Mouse (Mus musculus): ENCODE measurements around the gene Sfrp5. TPM values are rescaled to one million over a fixed set of nuclear protein-coding genes. Genes with fewer than 3 reads are reported as not detected.

Sfrp5 gene
- total and polyA plus RNA-seq, 2 experiments from 2014 or later, result 2.8 to 3.8 TPM

DNA sequence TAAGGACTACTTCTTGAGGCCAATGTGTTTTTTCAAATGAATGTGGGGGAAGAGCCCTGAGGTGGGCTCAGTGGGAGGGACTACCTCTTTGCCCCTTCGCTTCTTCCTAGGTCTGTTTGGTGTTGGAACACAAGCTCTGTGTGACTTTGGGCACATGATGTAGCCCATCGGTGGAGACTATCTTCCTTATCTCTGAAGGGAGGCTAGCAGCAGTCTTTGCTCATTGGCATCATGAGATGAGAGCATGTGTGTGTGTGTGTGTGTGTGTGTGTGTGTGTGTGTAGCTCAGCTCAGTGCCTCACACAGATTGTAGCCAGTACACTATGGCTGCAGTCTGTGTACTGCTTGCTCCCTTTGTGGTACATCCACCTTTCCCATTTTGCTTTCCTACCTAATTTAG is 24.6 kb downstream of the Sfrp5 start:
- no peak overlapping the region for H3K4me3 ChIP-seq (ENCODE audit: low read depth, low read length)
- H3K36me3 ChIP-seq (ENCODE audit: insufficient read depth, low read length), result peaks cover 31% of the 10 kb centered on the region
- no peak overlapping the region for H3K4me2 ChIP-seq (ENCODE audit: low read depth, low read length, poor library complexity, severe bottlenecking)
- H3K9me3 ChIP-seq (ENCODE audit: low read length), result no peaks in the 10 kb centered on the region
- DNase-seq (ENCODE audit: low spot score), result no peak
- H3K9ac ChIP-seq (replicated peaks; ENCODE audit: low read length, poor library complexity, severe bottlenecking), result no peak overlapping the region
- no peak for TF ChIP-seq CTCF (IDR thresholded peaks at IDR 0.05)
- ATAC-seq (ENCODE audit: low FRiP score), result no peak
- no peaks in the 10 kb centered on the region for H3K27me3 ChIP-seq (ENCODE audit: insufficient read depth, low read length)
- no peaks in the 10 kb centered on the region; the same call in 1 of the 2 replicates for H3K4me1 ChIP-seq (ENCODE audit: insufficient read depth, low read length)
- no peak overlapping the region for H3K27ac ChIP-seq (ENCODE audit: low read depth, low read length)
- WGBS, result 90% methylated on average over 2 of the region's 2 CpGs

GRCm38 (mm10) chr19:42176841-42177240 is 25.2 kb downstream of the Sfrp5 start:
- peaks cover 31% of the 10 kb centered on the region for H3K36me3 ChIP-seq (ENCODE audit: insufficient read depth, low read length)
- no peak for ATAC-seq (ENCODE audit: low FRiP score)
- no peak for TF ChIP-seq CTCF (IDR thresholded peaks at IDR 0.05)

GRCm38 (mm10) chr19:42170025-42170969 is 31.8 kb downstream of the Sfrp5 start:
- Histone ChIP-seq H3K4me2 (ENCODE audit: low read depth, low read length, poor library complexity, severe bottlenecking) (peak overlapping the region; percentile 83), H3K36me3 (ENCODE audit: insufficient read depth, low read length) (no peaks in the 10 kb centered on the region), H3K27ac (ENCODE audit: low read depth, low read length) (peak overlapping the region; percentile 33), H3K4me1 (ENCODE audit: insufficient read depth, low read length) (peaks cover 8% of the 10 kb centered on the region; the same call in 1 of the 2 replicates), H3K9ac (replicated peaks; ENCODE audit: low read length, poor library complexity, severe bottlenecking) (peak overlapping the region; percentile 72), H3K9me3 (ENCODE audit: low read length) (no peaks in the 10 kb centered on the region), H3K4me3 (ENCODE audit: low read depth, low read length) (peak overlapping the region; percentile 69), H3K27me3 (ENCODE audit: insufficient read depth, low read length) (no peaks in the 10 kb centered on the region)
- peak; percentile 12; the same call in 1 of the 2 replicates for TF ChIP-seq CTCF (IDR thresholded peaks at IDR 0.05)
- DNase-seq (ENCODE audit: low spot score) (peak; percentile 96), ATAC-seq (ENCODE audit: low FRiP score) (peak; percentile 92)
- 2% methylated on average over 49 of the region's 56 CpGs for WGBS

More at GRCm38 (mm10) chr19:42176841-42177240, 25.2 kb downstream of the Sfrp5 start:
- Histone ChIP-seq H3K9me3 (ENCODE audit: low read length) (no peaks in the 10 kb centered on the region), H3K4me2 (ENCODE audit: low read depth, low read length, poor library complexity, severe bottlenecking) (no peak overlapping the region), H3K4me3 (ENCODE audit: low read depth, low read length) (no peak overlapping the region), H3K9ac (replicated peaks; ENCODE audit: low read length, poor library complexity, severe bottlenecking) (no peak overlapping the region), H3K4me1 (ENCODE audit: insufficient read depth, low read length) (peaks cover under 1% of the 10 kb centered on the region; the same call in 1 of the 2 replicates), H3K27ac (ENCODE audit: low read depth, low read length) (no peak overlapping the region), H3K27me3 (ENCODE audit: insufficient read depth, low read length) (no peaks in the 10 kb centered on the region)
- 59% methylated on average over 7 of the region's 7 CpGs for WGBS
- no peak for DNase-seq (ENCODE audit: low spot score)

DNA sequence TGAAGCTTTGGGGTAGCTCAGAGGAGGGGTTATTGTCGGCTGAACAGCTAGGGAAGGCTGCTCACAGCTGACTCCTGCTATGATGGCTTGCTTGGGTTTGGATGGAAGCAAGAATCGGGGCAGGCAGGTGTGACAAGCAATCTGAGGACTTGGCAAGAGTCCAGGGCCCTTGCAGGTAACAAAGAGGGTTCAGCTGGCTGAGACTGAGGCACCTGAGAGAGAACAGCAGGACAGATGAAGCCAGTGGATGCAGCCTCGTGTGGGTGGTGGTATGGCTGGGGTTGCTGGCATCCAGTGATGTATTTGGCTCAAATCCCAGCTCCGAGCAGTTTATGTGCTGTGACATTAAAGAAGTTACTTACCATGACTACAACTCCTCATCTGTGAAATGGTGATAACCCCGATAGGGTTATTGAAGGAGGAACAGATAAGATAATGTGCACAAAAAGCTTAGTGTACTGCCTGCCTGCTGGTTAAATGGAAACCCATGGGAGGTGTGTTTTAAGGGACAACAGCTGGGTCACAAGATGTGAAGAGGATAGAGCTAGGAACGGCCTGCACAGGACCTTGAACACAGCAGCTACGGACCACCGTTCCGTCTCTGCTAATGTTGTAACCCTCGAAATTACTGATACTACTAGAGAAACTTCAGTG is 32.6 kb downstream of the Sfrp5 start:
- peak; percentile 15 for DNase-seq (ENCODE audit: low spot score)
- H3K4me3 ChIP-seq (ENCODE audit: low read depth, low read length), result peak overlapping the region; percentile 69; the same call in 1 of the 2 replicates

DNA sequence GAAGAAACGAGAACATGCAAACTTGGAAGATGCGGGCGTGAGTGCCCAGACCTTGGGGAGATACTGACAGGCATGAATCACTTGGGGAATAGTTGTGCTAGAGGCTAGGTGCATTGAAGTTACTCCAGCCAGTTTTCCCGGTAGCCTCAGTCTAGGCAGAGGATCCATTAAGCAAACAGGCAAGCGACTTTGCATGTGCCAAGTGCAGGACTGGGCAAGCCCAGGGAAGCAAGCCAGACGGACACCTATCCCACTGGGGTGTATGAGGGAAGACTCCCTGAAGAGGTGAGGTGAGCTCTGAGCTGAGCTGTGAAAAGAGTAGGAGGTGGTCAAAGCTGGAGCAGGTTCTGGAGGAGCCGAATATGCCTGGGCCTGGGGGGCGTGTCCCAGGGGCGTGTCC is 34.6 kb downstream of the Sfrp5 start:
- no peak overlapping the region for H3K4me3 ChIP-seq (ENCODE audit: low read depth, low read length)
- 61% methylated on average over 9 of the region's 9 CpGs for WGBS
- peaks cover 8% of the 10 kb centered on the region; the same call in 1 of the 2 replicates for H3K4me1 ChIP-seq (ENCODE audit: insufficient read depth, low read length)
- TF ChIP-seq CTCF (IDR thresholded peaks at IDR 0.05), result no peak
- no peak for DNase-seq (ENCODE audit: low spot score)
- no peaks in the 10 kb centered on the region for H3K27me3 ChIP-seq (ENCODE audit: insufficient read depth, low read length)
- no peaks in the 10 kb centered on the region for H3K9me3 ChIP-seq (ENCODE audit: low read length)
- no peak overlapping the region for H3K4me2 ChIP-seq (ENCODE audit: low read depth, low read length, poor library complexity, severe bottlenecking)
- H3K36me3 ChIP-seq (ENCODE audit: insufficient read depth, low read length), result no peaks in the 10 kb centered on the region
- no peak overlapping the region for H3K27ac ChIP-seq (ENCODE audit: low read depth, low read length)
- no peak for ATAC-seq (ENCODE audit: low FRiP score)
- H3K9ac ChIP-seq (replicated peaks; ENCODE audit: low read length, poor library complexity, severe bottlenecking), result no peak overlapping the region

More for the DNA sequence above, 32.6 kb downstream of the Sfrp5 start:
- Histone ChIP-seq H3K27me3 (ENCODE audit: insufficient read depth, low read length) (no peaks in the 10 kb centered on the region), H3K4me1 (ENCODE audit: insufficient read depth, low read length) (peaks cover 8% of the 10 kb centered on the region; the same call in 1 of the 2 replicates), H3K4me2 (ENCODE audit: low read depth, low read length, poor library complexity, severe bottlenecking) (peak overlapping the region; percentile 83), H3K36me3 (ENCODE audit: insufficient read depth, low read length) (no peaks in the 10 kb centered on the region), H3K9ac (replicated peaks; ENCODE audit: low read length, poor library complexity, severe bottlenecking) (peak overlapping the region; percentile 29; the same call in 1 of the 2 replicates), H3K27ac (ENCODE audit: low read depth, low read length) (no peak overlapping the region), H3K9me3 (ENCODE audit: low read length) (no peaks in the 10 kb centered on the region)
- ATAC-seq (ENCODE audit: low FRiP score), result no peak
- TF ChIP-seq CTCF (IDR thresholded peaks at IDR 0.05), result no peak
- 73% methylated on average over 10 of the region's 10 CpGs for WGBS
